Mouse (Mus musculus) heart, adult 2 months (tissue): ENCODE measurements around the gene Hoxb3.

Source experiments
- CTCF ChIP-seq: fragments of 200-600 bp; IDR thresholded peaks from 2 replicates; pipeline ENCODE4 v1.8.1; 2022; ENCODE audit warnings: antibody characterized with exemption, mild to moderate bottlenecking, moderate library complexity
- EP300 ChIP-seq: fragments of 200-500 bp; IDR thresholded peaks from 2 replicates; pipeline ENCODE4 v1.6.1; 2011; ENCODE audit warnings: low read depth, low read length, control low read depth; ENCODE audit not compliant: insufficient read depth

DNA sequence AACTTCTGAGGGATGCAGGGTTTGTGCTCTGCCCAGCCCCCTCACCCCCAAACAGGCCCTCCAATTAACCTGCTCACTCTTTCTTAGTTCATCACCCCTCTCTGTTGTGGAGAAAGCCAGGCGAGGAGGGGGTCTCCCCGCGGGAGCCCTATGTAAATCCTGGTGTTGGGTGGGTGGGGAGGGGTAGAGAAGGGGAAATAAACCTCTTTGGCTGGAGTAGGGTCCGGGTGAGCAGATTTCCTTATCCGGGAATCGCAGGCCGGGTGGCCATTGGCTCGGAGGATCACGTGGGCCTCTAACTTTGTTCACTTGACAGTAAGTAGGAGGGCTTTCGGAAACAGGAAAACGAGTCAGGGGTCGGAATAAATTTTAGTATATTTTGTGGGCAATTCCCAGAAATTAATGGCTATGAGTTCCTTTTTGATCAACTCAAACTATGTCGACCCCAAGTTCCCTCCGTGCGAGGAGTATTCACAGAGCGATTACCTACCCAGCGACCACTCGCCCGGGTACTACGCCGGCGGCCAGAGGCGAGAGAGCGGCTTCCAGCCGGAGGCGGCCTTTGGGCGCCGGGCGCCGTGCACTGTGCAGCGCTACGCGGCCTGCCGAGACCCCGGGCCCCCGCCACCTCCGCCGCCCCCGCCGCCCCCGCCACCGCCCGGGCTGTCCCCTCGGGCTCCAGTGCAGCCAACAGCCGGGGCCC is 4.6 kb upstream of the Hoxb3 start:
- TF ChIP-seq EP300: no peak
- TF ChIP-seq CTCF: no peak
